Mouse (Mus musculus) small intestine, adult 2 months (tissue): ENCODE measurements around the gene C2cd4b.

Experiments
- CTCF ChIP-seq: fragments of 200-500 bp; IDR thresholded peaks from 2 replicates; pipeline ENCODE4 v1.5.1; 2012; ENCODE audit warnings: low read depth, mild to moderate bottlenecking, control low read depth, inconsistent platforms, low read length, moderate library complexity, mixed read lengths; ENCODE audit not compliant: insufficient replicate concordance, insufficient read length; ENCODE audit errors: extremely low read depth
- POLR2A ChIP-seq: fragments of 200-500 bp; IDR thresholded peaks from 2 replicates; pipeline ENCODE4 v1.6.1; 2012; ENCODE audit warnings: low read depth, mild to moderate bottlenecking, control low read depth, inconsistent platforms, low read length, moderate library complexity

- TF ChIP-seq POLR2A (no peak), CTCF (peak; percentile 17; the same call in 1 of the 2 replicates)
Measured at GRCm38 (mm10) chr9:67802241-67802640, 43.0 kb downstream of the C2cd4b start.
